Mouse (Mus musculus) urinary bladder, adult 2 months (tissue): Measurements from ENCODE around the gene Kxd1. TPM values are rescaled to one million over a fixed set of nuclear protein-coding genes. Genes with fewer than 3 reads are reported as not detected.

Experiments
- DNase-seq: peaks from one replicate; pipeline ENCODE4 v3.0.0; 2022; ENCODE audit warnings: low spot score
- polyA plus RNA-seq: library from polyadenylated mRNA; depleted of rRNA; stranded (reverse); fragments of >200 nt; gene quantifications from 2 replicates; pipeline ENCODE4 v1.2.3, GENCODE M21; 2012; rRNA removed

Gene Kxd1
- polyA plus RNA-seq, 1 experiment, result 74.2 TPM

DNA sequence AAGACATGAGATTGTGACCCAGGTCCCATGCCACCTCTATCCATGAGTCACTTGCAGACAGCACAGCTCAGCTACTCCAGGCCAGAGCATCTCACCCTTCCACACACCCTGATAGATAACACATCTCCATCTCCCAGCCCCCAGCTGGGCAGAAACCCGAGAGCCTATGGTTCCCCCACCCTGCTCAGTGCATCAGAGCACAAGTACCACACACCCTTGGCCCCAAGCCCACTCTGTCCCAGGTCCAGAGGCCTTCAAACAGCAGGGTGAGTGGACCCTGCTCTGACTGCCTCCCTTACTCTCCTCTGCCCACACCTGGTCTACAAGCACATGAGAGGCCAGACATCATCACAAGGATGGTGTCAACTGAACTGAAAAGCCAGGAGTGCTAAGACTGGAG is 59.8 kb downstream of the Kxd1 start:
- DNase-seq, result no peak

DNA sequence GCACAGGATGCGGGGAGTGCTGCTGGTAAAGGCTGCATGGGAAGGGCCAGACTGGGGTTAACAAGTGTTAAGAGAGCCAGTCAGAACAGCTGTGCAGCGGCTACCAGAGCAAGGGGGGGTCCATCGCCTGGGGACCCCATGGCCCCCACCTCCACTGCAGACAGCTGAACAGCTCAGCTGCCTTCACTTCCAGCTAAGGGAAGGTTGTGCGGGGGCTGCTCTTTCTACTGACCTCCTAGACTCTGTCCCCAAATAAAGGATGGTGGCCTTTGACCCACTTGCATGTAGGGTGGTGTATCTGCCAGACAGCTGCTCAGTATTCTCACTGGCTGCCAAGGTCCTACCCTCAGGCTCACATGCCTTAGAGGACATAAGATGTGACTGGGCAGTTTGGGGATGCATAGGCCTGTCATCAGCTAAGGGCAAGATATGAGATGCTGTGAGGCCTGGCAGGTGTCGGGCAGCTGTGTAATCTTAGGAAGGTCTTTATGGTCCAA is 60.5 kb downstream of the Kxd1 start:
- DNase-seq, result no peak

DNA sequence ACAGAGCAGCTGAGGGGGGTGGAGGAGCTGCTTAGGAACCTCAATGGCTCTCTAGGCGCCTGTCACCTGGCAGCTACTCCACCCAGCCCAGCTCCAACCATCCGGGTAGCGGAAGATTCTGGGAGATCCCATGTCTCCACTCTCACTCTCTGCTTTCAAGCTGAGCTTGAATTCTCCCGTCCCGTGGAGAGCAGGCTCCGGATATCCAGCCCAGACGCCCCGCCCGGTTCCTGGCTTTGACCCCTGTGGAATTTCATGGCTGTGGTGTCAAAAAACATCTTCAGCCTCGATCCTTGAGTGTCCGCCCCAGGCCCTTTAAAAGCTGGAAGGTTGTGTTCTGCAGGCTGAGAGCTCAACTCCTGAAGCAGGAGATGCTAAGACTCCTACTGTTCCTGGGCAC is 61.0 kb downstream of the Kxd1 start:
- DNase-seq, result no peak

DNA sequence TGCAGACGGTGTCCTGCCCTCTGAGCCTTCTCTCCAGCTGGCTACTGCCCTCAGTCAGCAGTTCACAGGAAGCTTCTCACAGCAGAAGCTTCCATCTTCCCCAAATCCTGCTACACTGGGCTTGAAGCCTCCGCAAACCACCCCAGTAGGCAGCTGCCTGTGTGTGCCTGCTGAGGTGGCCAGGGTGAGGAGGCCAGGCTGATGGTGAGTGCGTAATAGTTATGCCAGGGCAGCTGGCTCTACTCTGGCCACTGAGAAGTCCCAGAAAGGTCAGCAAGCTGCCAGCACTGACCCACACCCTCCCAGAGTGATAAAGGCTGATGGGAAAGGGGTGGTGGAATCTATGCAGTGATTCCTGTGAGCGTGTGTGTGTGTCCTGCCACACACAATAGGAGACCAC is 61.5 kb downstream of the Kxd1 start:
- no peak for DNase-seq

DNA sequence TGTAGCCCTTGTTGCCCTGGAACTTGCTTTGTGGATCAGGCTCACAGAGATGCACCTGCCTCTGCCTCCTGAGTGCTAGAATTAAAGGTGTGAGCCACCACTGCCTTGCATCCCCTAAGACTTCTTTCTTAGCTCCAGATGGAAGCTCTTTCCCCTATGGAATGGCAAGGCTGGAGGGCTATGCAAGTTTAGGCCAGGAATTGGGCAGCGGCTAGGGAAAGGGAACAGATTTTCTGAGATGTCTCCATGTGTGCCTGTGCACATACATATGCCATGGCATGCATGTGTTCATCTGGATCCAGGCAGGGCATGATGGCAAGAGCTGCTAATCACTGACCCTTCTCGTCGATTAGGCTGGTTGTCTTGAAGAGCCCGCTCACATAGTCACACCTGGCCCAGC is 62.1 kb downstream of the Kxd1 start:
- DNase-seq, result no peak

DNA sequence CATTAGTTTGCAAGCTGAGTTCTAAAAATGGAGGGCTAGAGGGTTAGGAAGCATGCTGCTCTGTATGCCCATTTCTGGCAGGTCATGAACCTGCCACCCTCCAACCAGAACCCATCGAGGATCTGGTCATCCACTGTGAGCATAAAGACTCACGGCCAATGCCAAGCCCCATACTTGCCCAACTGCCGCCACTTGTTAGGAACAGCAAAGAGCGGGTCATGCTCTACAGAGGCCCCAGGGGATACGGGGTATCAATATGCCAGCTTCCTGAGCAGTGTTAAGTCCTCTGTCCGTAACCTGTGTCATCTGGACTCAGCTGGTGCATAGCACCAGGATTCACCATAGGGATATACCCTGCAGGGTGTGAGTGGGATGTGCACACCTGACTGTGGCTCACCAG is 63.6 kb downstream of the Kxd1 start:
- DNase-seq, result no peak

DNA sequence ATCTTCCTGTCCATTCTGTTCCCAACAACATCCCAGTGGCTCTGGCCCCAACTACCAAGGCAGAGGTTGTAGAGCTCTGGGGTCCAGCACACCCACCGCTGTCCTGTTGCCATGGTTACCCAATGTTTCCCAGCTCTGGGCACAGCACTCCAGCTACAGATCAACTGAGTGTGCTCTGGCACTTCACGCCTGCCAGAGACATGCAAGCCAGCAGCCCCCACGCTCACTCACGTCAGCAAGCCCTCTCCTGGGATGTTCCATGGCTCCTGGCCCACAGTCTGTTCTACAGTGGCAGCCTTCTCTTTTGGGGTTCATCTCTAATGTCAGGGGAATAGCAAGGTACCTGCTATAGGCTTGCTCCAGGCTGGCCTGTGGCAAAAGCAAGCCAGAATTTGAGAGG is 64.5 kb downstream of the Kxd1 start:
- DNase-seq, result no peak

DNA sequence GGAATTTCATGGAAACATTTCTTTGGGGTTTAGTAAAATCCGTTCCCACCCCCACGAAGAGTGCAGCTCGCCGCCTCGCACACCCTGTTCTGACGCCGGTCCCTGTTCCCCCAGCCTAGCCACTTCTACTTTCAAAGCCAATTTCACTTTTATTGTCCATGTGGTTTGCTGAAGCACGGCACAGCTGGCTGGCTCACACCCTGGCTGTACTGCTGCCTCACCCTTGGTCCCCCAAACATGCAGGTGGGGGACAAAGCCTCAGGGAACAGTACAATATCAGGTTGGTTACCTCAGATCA is 65.3 kb downstream of the Kxd1 start:
- no peak for DNase-seq

DNA sequence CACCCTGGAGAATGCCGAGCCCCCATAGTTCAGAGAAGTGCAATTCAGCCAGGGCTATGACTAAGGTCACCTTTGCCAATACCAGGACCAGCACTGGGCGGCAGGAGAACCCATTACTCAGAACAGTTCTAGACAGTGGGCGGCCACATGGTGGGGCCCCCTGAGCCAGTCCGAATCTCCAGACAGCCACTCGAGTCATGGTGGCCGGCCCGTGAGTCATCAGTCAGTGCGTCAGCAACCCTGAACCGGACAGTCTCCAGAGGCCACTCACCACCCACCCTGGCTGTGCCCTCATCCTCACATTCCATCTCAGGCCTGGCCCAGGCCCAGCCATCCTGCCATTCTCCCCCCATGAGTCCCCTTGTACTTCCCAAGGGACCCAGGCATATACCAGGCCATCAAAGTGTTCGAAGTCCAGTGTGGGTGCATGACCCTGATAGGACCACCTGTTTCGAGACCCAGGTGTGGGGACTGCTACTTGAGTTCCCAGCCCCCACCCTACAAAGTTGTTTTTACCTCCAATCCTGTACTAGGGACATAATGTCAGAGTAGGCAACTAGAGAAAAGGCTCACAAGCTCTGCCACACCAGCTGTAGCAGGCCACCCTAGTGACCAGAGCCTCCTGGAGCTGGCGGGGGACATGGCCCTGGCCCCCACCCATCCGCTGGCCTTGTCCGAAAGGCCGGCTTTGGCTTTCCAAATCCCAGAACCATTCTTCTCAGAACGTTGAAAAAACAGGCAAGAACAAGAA is 65.8 kb downstream of the Kxd1 start:
- DNase-seq, result no peak

DNA sequence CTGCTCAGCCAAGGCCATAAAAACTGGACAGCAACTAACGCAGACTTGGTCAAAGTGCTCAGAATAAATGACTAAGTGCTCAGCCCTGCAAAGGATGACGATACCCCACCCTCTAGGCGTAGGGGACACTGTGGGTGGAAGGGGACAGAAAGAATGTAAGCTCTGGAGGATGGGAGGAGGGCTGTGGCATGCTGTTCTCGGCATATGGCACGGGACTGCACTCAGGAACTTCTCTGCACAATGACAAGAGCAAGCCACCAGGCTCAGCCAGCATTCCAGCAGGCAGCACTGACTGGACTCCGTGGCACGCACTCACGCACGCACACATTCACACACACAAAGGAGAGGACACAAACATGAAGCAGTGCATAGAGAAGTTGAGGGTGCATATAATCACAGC is 67.2 kb downstream of the Kxd1 start:
- no peak for DNase-seq

DNA sequence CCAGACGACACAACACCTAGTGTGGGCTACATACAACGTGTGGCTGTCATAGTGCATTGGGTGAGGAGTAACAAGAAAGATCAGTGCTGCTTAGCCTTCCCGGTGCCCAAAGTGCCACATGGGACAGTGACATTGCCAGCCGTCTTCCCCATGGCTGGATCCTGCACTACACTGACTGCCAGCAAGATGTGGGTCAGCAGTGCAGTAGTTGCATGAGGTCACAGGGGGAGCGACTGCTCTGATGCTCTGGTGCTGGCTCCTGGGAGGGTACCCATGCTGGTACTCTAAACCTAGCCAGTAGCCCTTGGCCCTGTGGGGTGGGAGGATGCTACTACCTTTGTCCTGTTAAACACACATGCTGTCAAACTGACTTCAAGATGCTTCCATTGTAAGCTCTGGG is 67.6 kb downstream of the Kxd1 start:
- no peak for DNase-seq

DNA sequence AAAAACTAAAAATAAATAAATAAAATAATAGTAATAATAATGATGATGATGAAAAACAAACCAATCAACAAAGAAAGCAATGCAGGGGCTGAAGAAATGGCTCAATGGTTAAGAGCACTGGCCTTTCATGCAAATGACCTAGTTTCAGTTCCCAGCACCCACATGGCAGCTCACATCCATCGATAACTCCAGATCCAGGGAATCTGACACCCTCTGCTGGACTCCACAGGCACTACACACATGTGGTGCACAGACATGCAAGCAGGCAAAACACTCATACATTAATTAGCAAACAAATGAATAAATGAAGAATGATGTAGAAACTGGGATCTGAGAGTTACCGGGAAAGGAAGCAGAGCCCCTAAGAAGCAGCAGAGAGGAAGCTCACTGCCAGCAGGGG is 68.1 kb downstream of the Kxd1 start:
- no peak for DNase-seq

DNA sequence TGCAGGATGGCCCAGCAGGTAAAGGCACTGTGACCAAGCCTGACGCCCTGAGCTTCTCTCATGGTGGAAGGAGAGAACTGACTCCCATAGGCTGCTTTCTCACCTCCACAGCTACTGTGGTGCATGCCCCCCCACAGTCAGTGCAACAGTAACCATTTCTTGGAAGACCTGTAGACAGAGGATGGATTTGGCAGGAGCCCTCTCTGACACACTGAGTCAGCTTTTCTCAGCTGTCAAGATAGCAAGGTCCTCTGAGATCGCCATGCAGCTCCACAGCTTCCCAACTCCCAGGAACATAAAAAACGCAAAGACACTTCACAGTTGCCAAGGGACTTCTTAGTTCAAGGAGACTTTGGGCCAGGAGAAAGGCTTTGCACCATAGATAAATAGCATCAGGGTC is 69.3 kb downstream of the Kxd1 start:
- DNase-seq, result no peak

Other genes with a start within 250 kb of the Kxd1 start
- 34.4 and 37.9 TPM in 2 replicates for gene Homer3, start 245.1 kb downstream of the Kxd1 start, polyA plus RNA-seq
- 35.1 and 35.2 TPM in 2 replicates for gene Ddx49, start 225.5 kb downstream of the Kxd1 start, polyA plus RNA-seq
- 211 and 264 TPM in 2 replicates for gene Cope, start 225.4 kb downstream of the Kxd1 start, polyA plus RNA-seq
- 1.3 and 2.1 TPM in 2 replicates for gene Cers1, start 212.2 kb downstream of the Kxd1 start, polyA plus RNA-seq
- gene Gdf1, start 198.1 kb downstream of the Kxd1 start, polyA plus RNA-seq, result 0.74 and 1.3 TPM in 2 replicates
- 16.4 and 30.5 TPM in 2 replicates for gene Upf1, start 174.7 kb downstream of the Kxd1 start, polyA plus RNA-seq
- gene Comp, start 154.4 kb downstream of the Kxd1 start, polyA plus RNA-seq, result 0.22 and 0.23 TPM in 2 replicates
- 7.9 and 11.7 TPM in 2 replicates for gene Crtc1, start 88.4 kb downstream of the Kxd1 start, polyA plus RNA-seq
- 34.7 and 36.9 TPM in 2 replicates for gene Klhl26, start 51.0 kb downstream of the Kxd1 start, polyA plus RNA-seq
- gene Tmem59l, start 40.6 kb downstream of the Kxd1 start, polyA plus RNA-seq, result 0.08 and 0.28 TPM in 2 replicates
- gene Crlf1, start 34.8 kb downstream of the Kxd1 start, polyA plus RNA-seq, result 0.40 and 0.41 TPM in 2 replicates
- 119 and 129 TPM in 2 replicates for gene Rex1bd, start 21.2 kb downstream of the Kxd1 start, polyA plus RNA-seq
- gene Uba52, start 17.2 kb downstream of the Kxd1 start, polyA plus RNA-seq, result 881 and 1,275 TPM in 2 replicates
- 300 and 366 TPM in 2 replicates for gene Fkbp8, start 232 bp downstream of the Kxd1 start, polyA plus RNA-seq
- 21.3 and 26.9 TPM in 2 replicates for gene Ell, start 11.5 kb upstream of the Kxd1 start, polyA plus RNA-seq
- 37.9 and 49.6 TPM in 2 replicates for gene Isyna1, start 66.4 kb upstream of the Kxd1 start, polyA plus RNA-seq
- gene Ssbp4, start 80.9 kb upstream of the Kxd1 start, polyA plus RNA-seq, result 73.5 and 74.6 TPM in 2 replicates
- 5.2 and 6.2 TPM in 2 replicates for gene Lrrc25, start 88.2 kb upstream of the Kxd1 start, polyA plus RNA-seq
- gene Gdf15, start 104.5 kb upstream of the Kxd1 start, polyA plus RNA-seq, result 0.84 and 1.1 TPM in 2 replicates
- gene Pgpep1, start 132.4 kb upstream of the Kxd1 start, polyA plus RNA-seq, result 19.2 and 20.6 TPM in 2 replicates
- 97.8 and 99.4 TPM in 2 replicates for gene Lsm4, start 145.3 kb upstream of the Kxd1 start, polyA plus RNA-seq
- gene Jund, start 171.0 kb upstream of the Kxd1 start, polyA plus RNA-seq, result 132 and 153 TPM in 2 replicates
- not detected in 2 replicates for gene Iqcn, start 175.5 kb upstream of the Kxd1 start, polyA plus RNA-seq
- gene Gm3336, start 190.6 kb upstream of the Kxd1 start, polyA plus RNA-seq, result 0.46 and 0.56 TPM in 2 replicates
- 0.54 and 0.59 TPM in 2 replicates for gene Pde4c, start 195.8 kb upstream of the Kxd1 start, polyA plus RNA-seq
- gene Rab3a, start 226.7 kb upstream of the Kxd1 start, polyA plus RNA-seq, result 34.1 and 35.3 TPM in 2 replicates
- gene Mpv17l2, start 233.0 kb upstream of the Kxd1 start, polyA plus RNA-seq, result 38.2 and 41.9 TPM in 2 replicates
- 57.3 and 66.0 TPM in 2 replicates for gene Pik3r2, start 248.8 kb upstream of the Kxd1 start, polyA plus RNA-seq